Mouse (Mus musculus): ENCODE results near the gene Rbfox3. TPM values are rescaled to one million over a fixed set of nuclear protein-coding genes. Genes with fewer than 3 reads are reported as not detected.

The Rbfox3 gene
- total and polyA plus RNA-seq, 3 experiments: 0.16 TPM; not detected in 2

DNA sequence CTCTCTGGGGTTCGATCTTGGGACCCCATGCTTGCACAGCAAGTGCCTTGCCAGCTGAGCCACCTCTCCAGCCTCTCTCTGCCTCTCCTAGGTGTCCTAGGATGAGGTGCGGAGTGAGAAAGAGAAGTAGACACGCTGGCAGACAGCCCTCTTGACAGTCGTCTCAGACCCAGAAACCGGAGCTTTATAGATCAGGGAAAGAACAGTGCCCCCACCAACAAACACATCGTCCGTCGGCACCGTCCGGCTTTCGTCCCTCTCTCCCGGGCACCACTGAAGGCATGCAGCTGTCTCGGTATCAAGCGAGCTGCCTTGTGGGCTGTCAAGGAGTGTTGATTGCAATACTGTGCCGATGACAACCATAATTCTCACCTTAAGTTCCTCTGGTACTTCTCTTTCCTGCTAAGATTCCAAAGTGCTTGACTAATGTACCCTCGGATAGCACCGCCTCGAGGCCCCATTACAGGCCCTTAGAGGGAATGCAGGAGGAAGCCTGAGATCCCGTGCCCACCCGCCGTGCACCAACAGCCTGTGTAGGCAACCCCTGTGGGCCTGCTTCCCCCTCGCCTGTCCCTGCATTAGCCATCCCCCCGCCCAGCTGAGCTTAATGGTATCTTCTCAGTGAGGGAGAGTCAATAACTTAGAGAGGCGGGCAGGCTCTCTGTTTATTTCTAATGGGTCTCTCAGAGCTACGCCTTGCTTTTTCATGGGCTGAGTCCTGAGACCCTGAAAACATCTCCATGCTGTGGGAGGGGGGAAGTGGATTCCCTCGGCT, 11.4 kb downstream of the Rbfox3 start:
- DNase-seq (ENCODE audit: low spot score) (no peak), ATAC-seq (ENCODE audit: extremely low read depth, insufficient number of reproducible peaks, low FRiP score, poor library complexity, severe bottlenecking) (no peak)
- H3K36me3 ChIP-seq (replicated peaks): no peaks in the 10 kb centered on the region
- H3K4me3 ChIP-seq (ENCODE audit: low read depth, low read length): no peak overlapping the region
- H3K4me1 ChIP-seq (ENCODE audit: insufficient read depth, low read depth, low read length): no peaks in the 10 kb centered on the region
- TF ChIP-seq GATA2 (IDR thresholded peaks at IDR 0.05; ENCODE audit: borderline replicate concordance, low read depth, low read length) (no peak), TAL1 (conservative IDR thresholded peaks at IDR 0.05; ENCODE audit: low read depth, low read length) (no peak), POLR2AphosphoS5 (IDR thresholded peaks at IDR 0.05; ENCODE audit: insufficient replicate concordance, low read depth, low read length) (no peak), CTCF (IDR thresholded peaks at IDR 0.05; ENCODE audit: low read depth, low read length) (no peak), GATA1 (IDR thresholded peaks at IDR 0.05; ENCODE audit: borderline replicate concordance, low read length) (no peak)
- H3K9me3 ChIP-seq (replicated peaks): peaks cover 92% of the 10 kb centered on the region
- H3K27me3 ChIP-seq (ENCODE audit: insufficient read depth, low read length): no peaks in the 10 kb centered on the region

DNA sequence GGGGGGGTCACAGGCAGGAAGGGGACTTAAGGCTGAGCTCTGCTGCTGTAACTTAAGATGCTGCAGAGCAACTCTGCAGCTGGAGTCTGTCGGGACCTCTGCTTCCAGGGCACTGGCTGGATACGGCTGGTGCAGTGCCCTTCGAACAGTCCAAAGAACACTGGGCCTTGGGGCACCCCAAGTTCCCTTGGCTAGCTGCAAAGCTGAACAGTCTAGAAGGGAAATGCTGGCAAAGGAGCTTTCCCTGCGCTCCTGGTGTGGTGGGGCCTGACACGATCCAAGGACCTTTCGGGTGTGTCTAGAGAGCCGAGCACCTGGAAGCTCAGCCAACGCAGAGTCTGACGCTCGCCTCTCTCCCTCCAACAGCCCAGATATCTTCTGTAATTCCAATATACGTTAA, 12.8 kb downstream of the Rbfox3 start:
- no peak for TF ChIP-seq GATA2 (IDR thresholded peaks at IDR 0.05; ENCODE audit: borderline replicate concordance, low read depth, low read length)
- H3K27me3 ChIP-seq (ENCODE audit: insufficient read depth, low read length): no peaks in the 10 kb centered on the region
- ATAC-seq (ENCODE audit: extremely low read depth, insufficient number of reproducible peaks, low FRiP score, poor library complexity, severe bottlenecking) (no peak), DNase-seq (ENCODE audit: low spot score) (no peak)
- H3K36me3 ChIP-seq (replicated peaks): no peaks in the 10 kb centered on the region
- H3K9me3 ChIP-seq (replicated peaks): peaks cover 95% of the 10 kb centered on the region
- H3K4me3 ChIP-seq (ENCODE audit: low read depth, low read length): no peak overlapping the region
- no peaks in the 10 kb centered on the region for H3K4me1 ChIP-seq (ENCODE audit: insufficient read depth, low read depth, low read length)

DNA sequence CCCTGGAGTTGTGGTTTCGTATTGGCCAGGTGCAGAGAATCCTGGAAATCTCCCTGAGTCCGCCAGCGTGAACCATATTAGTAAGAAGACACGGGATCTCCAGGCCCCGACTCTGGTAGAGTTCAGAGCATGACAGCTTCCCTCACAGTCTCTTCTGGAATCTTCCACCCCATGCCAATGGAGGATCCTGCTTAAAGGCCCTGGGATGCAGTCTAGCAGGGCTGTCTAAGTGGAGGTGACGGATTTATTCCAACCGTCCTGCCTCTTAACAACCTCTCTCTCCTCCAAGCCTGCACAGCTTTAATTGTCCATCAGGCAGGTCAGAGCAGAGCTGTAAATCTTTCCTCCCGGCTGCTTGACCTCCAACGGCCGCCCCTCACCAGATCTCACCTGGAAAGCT, 13.2 kb downstream of the Rbfox3 start:
- Histone ChIP-seq H3K4me1 (ENCODE audit: insufficient read depth, low read depth, low read length) (no peaks in the 10 kb centered on the region), H3K27me3 (ENCODE audit: insufficient read depth, low read length) (no peaks in the 10 kb centered on the region), H3K4me3 (ENCODE audit: low read depth, low read length) (no peak overlapping the region), H3K36me3 (replicated peaks) (no peaks in the 10 kb centered on the region), H3K9me3 (replicated peaks) (peaks cover 94% of the 10 kb centered on the region)
- ATAC-seq (ENCODE audit: extremely low read depth, insufficient number of reproducible peaks, low FRiP score, poor library complexity, severe bottlenecking) (no peak), DNase-seq (ENCODE audit: low spot score) (no peak)
- no peak for TF ChIP-seq GATA2 (IDR thresholded peaks at IDR 0.05; ENCODE audit: borderline replicate concordance, low read depth, low read length)
- TF ChIP-seq GATA1 (IDR thresholded peaks at IDR 0.05; ENCODE audit: borderline replicate concordance, low read length): no peak
- TF ChIP-seq TAL1 (conservative IDR thresholded peaks at IDR 0.05; ENCODE audit: low read depth, low read length): no peak
- TF ChIP-seq POLR2AphosphoS5 (IDR thresholded peaks at IDR 0.05; ENCODE audit: insufficient replicate concordance, low read depth, low read length): no peak
- TF ChIP-seq CTCF (IDR thresholded peaks at IDR 0.05; ENCODE audit: low read depth, low read length): no peak

DNA sequence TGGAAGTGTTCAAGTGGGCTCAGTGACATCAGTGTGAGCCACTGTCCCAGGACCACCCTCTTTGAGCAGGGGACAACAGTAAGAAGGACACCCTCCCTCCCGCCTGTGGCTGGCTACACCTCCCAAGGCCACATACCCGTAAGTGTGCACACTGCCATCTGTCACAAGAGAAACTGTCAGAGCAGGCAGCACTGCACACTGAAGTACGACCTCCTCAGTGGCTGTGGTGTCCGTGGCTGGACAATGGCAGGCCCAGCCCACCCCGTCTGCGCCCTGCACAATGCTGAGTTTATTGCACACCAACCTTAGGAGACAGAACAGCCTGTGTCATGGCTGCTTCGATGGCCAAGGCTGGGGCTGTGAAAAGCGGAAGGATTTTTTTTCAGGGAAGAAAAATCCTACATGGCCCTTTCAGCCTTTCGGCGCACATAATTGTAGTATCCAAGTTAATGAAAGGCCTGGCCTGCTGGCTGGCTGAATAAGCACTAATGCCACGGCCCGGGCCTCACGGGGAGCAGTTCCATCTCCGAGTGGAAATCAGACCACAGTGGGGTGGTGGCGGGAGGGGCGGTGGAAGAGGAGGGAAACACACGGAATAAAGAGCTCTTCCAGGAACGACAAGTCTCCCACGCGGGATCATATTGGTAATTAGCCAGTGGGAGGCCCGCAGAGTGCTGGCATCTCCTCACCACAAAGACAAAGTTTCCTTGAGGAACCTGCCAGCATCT, 14.1 kb downstream of the Rbfox3 start:
- no peak for TF ChIP-seq CTCF (IDR thresholded peaks at IDR 0.05; ENCODE audit: low read depth, low read length)
- TF ChIP-seq GATA1 (IDR thresholded peaks at IDR 0.05; ENCODE audit: borderline replicate concordance, low read length): no peak
- no peak for TF ChIP-seq GATA2 (IDR thresholded peaks at IDR 0.05; ENCODE audit: borderline replicate concordance, low read depth, low read length)
- TF ChIP-seq TAL1 (conservative IDR thresholded peaks at IDR 0.05; ENCODE audit: low read depth, low read length): no peak
- no peak for TF ChIP-seq POLR2AphosphoS5 (IDR thresholded peaks at IDR 0.05; ENCODE audit: insufficient replicate concordance, low read depth, low read length)
- Histone ChIP-seq H3K36me3 (replicated peaks) (no peaks in the 10 kb centered on the region), H3K4me1 (ENCODE audit: insufficient read depth, low read depth, low read length) (no peaks in the 10 kb centered on the region), H3K27me3 (ENCODE audit: insufficient read depth, low read length) (no peaks in the 10 kb centered on the region), H3K9me3 (replicated peaks) (peaks cover 96% of the 10 kb centered on the region), H3K4me3 (ENCODE audit: low read depth, low read length) (0 out of 2 replicates have a peak overlapping the region, but pooled peaks have one; percentile 10)
- ATAC-seq (ENCODE audit: extremely low read depth, insufficient number of reproducible peaks, low FRiP score, poor library complexity, severe bottlenecking) (no peak), DNase-seq (ENCODE audit: low spot score) (no peak)

DNA sequence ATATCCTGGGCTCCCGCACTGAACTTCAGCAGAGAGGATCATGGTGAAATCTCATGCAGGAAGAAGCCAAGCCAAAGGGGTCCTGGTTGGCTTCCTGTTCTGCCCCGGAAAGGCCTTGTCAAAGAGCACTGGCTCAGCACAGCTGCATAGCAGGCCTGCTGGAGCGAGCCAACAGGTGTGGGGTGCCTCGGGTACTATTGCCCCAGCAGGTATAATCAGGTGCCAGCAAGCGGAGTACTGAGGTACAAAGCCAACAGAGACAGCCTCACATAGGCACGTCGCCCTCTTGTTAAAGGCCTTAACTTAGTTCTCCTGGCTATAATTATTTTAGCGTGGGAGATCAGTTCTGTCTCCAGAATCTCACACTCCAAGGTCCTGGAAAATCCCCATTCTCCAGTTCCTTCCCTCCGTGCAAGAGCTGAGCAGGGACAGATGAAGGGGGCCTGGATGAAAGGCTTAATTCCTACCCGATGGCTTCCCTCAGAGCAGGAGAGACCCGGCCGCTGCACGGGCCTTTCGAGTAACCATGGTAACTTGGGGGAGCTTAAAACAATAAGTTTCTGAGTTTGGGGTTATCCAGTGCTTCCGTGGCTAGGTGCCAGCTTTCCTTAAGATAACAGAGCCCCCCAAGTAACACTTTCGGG, 15.2 kb downstream of the Rbfox3 start:
- Histone ChIP-seq H3K4me3 (ENCODE audit: low read depth, low read length) (no peak overlapping the region), H3K4me1 (ENCODE audit: insufficient read depth, low read depth, low read length) (no peaks in the 10 kb centered on the region), H3K36me3 (replicated peaks) (no peaks in the 10 kb centered on the region), H3K9me3 (replicated peaks) (peaks cover 98% of the 10 kb centered on the region), H3K27me3 (ENCODE audit: insufficient read depth, low read length) (no peaks in the 10 kb centered on the region)
- no peak for ATAC-seq (ENCODE audit: extremely low read depth, insufficient number of reproducible peaks, low FRiP score, poor library complexity, severe bottlenecking)
- TF ChIP-seq GATA2 (IDR thresholded peaks at IDR 0.05; ENCODE audit: borderline replicate concordance, low read depth, low read length) (no peak), POLR2AphosphoS5 (IDR thresholded peaks at IDR 0.05; ENCODE audit: insufficient replicate concordance, low read depth, low read length) (no peak), TAL1 (conservative IDR thresholded peaks at IDR 0.05; ENCODE audit: low read depth, low read length) (no peak), GATA1 (IDR thresholded peaks at IDR 0.05; ENCODE audit: borderline replicate concordance, low read length) (no peak), CTCF (IDR thresholded peaks at IDR 0.05; ENCODE audit: low read depth, low read length) (no peak)
- DNase-seq (ENCODE audit: low spot score): no peak

DNA sequence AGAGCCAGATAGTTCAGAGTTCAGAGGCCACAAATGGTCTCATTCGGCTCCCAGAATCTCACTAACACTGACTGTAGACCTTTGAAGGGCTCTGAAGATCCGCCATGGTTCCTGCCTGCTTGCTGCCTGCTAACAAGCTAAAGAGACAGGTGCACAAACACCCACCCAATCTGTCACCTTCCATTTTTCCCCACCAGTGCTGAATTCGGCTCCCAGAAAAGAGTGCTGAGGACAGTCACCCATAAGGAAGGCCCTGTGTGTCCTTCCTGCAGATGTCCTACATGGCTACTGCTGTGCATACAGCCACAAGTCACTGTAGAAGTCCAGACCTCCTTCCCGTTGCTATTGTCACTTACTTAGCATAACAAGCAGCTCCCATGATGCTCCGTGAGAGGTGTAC, 16.6 kb downstream of the Rbfox3 start:
- TF ChIP-seq TAL1 (conservative IDR thresholded peaks at IDR 0.05; ENCODE audit: low read depth, low read length) (no peak), POLR2AphosphoS5 (IDR thresholded peaks at IDR 0.05; ENCODE audit: insufficient replicate concordance, low read depth, low read length) (no peak), GATA1 (IDR thresholded peaks at IDR 0.05; ENCODE audit: borderline replicate concordance, low read length) (no peak), CTCF (IDR thresholded peaks at IDR 0.05; ENCODE audit: low read depth, low read length) (no peak), GATA2 (IDR thresholded peaks at IDR 0.05; ENCODE audit: borderline replicate concordance, low read depth, low read length) (no peak)
- Histone ChIP-seq H3K9me3 (replicated peaks) (peaks cover 97% of the 10 kb centered on the region), H3K27me3 (ENCODE audit: insufficient read depth, low read length) (no peaks in the 10 kb centered on the region), H3K4me3 (ENCODE audit: low read depth, low read length) (no peak overlapping the region), H3K4me1 (ENCODE audit: insufficient read depth, low read depth, low read length) (no peaks in the 10 kb centered on the region), H3K36me3 (replicated peaks) (no peaks in the 10 kb centered on the region)
- DNase-seq (ENCODE audit: low spot score) (no peak), ATAC-seq (ENCODE audit: extremely low read depth, insufficient number of reproducible peaks, low FRiP score, poor library complexity, severe bottlenecking) (no peak)

Data from G1E (cell line).